Mouse (Mus musculus): ENCODE measurements around the gene Cd63. TPM values are rescaled to one million over a fixed set of nuclear protein-coding genes. Genes with fewer than 3 reads are reported as not detected.

Cd63 gene
- polyA plus RNA-seq, 1 experiment from 2014 or later: 216 TPM

- Histone ChIP-seq H3K36me3 (ENCODE audit: control insufficient read depth, insufficient read depth, low read length) (no peaks in the 10 kb centered on the region), H3K27ac (ENCODE audit: low read depth, low read length) (no peak overlapping the region), H3K9ac (ENCODE audit: low read depth, low read length) (no peak overlapping the region), H3K9me3 (ENCODE audit: control insufficient read depth, low read length) (no peaks in the 10 kb centered on the region), H3K4me2 (replicated peaks; ENCODE audit: low read depth, low read length) (no peak overlapping the region), H3K4me3 (ENCODE audit: low read depth, low read length) (no peak overlapping the region), H3K27me3 (ENCODE audit: control insufficient read depth, insufficient read depth, low read length) (no peaks in the 10 kb centered on the region), H3K4me1 (replicated peaks; ENCODE audit: control insufficient read depth, insufficient read depth, low read length) (peaks cover 2% of the 10 kb centered on the region; the same call in 1 of the 2 replicates)
- ATAC-seq (ENCODE audit: low FRiP score) (no peak), DNase-seq (ENCODE audit: low spot score) (no peak)
- WGBS: 85% methylated on average over 7 of the region's 7 CpGs
Observed at GRCm38 (mm10) chr10:128919966-128920365, 19.2 kb downstream of the Cd63 start.

GRCm38 (mm10) chr10:128920736-128921161 lies 20.0 kb downstream of the Cd63 start:
- no peaks in the 10 kb centered on the region for H3K27me3 ChIP-seq (ENCODE audit: control insufficient read depth, insufficient read depth, low read length)
- DNase-seq (ENCODE audit: low spot score) (no peak), ATAC-seq (ENCODE audit: low FRiP score) (no peak)
- H3K9me3 ChIP-seq (ENCODE audit: control insufficient read depth, low read length): no peaks in the 10 kb centered on the region
- H3K27ac ChIP-seq (ENCODE audit: low read depth, low read length): no peak overlapping the region
- no peak overlapping the region for H3K4me2 ChIP-seq (replicated peaks; ENCODE audit: low read depth, low read length)
- WGBS: 74% methylated on average over 3 of the region's 3 CpGs
- H3K36me3 ChIP-seq (ENCODE audit: control insufficient read depth, insufficient read depth, low read length): no peaks in the 10 kb centered on the region
- H3K9ac ChIP-seq (ENCODE audit: low read depth, low read length): no peak overlapping the region
- H3K4me3 ChIP-seq (ENCODE audit: low read depth, low read length): no peak overlapping the region
- peaks cover 2% of the 10 kb centered on the region; the same call in 1 of the 2 replicates for H3K4me1 ChIP-seq (replicated peaks; ENCODE audit: control insufficient read depth, insufficient read depth, low read length)

- no peak overlapping the region for H3K4me3 ChIP-seq (ENCODE audit: low read depth, low read length)
- no peaks in the 10 kb centered on the region for H3K9me3 ChIP-seq (ENCODE audit: control insufficient read depth, low read length)
- 59% methylated on average over 1 of the region's 1 CpGs for WGBS
- H3K36me3 ChIP-seq (ENCODE audit: control insufficient read depth, insufficient read depth, low read length): no peaks in the 10 kb centered on the region
- H3K4me1 ChIP-seq (replicated peaks; ENCODE audit: control insufficient read depth, insufficient read depth, low read length): peaks cover 2% of the 10 kb centered on the region; the same call in 1 of the 2 replicates
- no peak overlapping the region for H3K27ac ChIP-seq (ENCODE audit: low read depth, low read length)
- H3K4me2 ChIP-seq (replicated peaks; ENCODE audit: low read depth, low read length): no peak overlapping the region; the same call in 1 of the 2 replicates
- DNase-seq (ENCODE audit: low spot score) (no peak), ATAC-seq (ENCODE audit: low FRiP score) (no peak)
- no peak overlapping the region for H3K9ac ChIP-seq (ENCODE audit: low read depth, low read length)
- H3K27me3 ChIP-seq (ENCODE audit: control insufficient read depth, insufficient read depth, low read length): no peaks in the 10 kb centered on the region
Observed at GRCm38 (mm10) chr10:128921251-128921650, 20.5 kb downstream of the Cd63 start.

- ATAC-seq (ENCODE audit: low FRiP score) (peak; percentile 2; the same call in 1 of the 2 replicates), DNase-seq (ENCODE audit: low spot score) (no peak)
- WGBS: 74% methylated on average over 16 of the region's 16 CpGs
- Histone ChIP-seq H3K27me3 (ENCODE audit: control insufficient read depth, insufficient read depth, low read length) (no peaks in the 10 kb centered on the region), H3K4me2 (replicated peaks; ENCODE audit: low read depth, low read length) (peak overlapping the region; percentile 69), H3K36me3 (ENCODE audit: control insufficient read depth, insufficient read depth, low read length) (no peaks in the 10 kb centered on the region), H3K4me1 (replicated peaks; ENCODE audit: control insufficient read depth, insufficient read depth, low read length) (peaks cover 2% of the 10 kb centered on the region; the same call in 1 of the 2 replicates), H3K4me3 (ENCODE audit: low read depth, low read length) (peak overlapping the region; percentile 83), H3K27ac (ENCODE audit: low read depth, low read length) (no peak overlapping the region), H3K9ac (ENCODE audit: low read depth, low read length) (peak overlapping the region; percentile 87), H3K9me3 (ENCODE audit: control insufficient read depth, low read length) (no peaks in the 10 kb centered on the region)
Observed at GRCm38 (mm10) chr10:128921883-128922821, 21.4 kb downstream of the Cd63 start.

GRCm38 (mm10) chr10:128922822-128923012 lies 21.9 kb downstream of the Cd63 start, which contains the start of gene Rdh5:
Gene Rdh5, minus strand, starts transcription at chr10:128922888.
- Histone ChIP-seq H3K4me2 (replicated peaks; ENCODE audit: low read depth, low read length) (peak within 1 kb of the TSS; percentile 69), H3K36me3 (ENCODE audit: control insufficient read depth, insufficient read depth, low read length) (no peaks in the 10 kb centered on the region), H3K4me3 (ENCODE audit: low read depth, low read length) (peak within 1 kb of the TSS; percentile 83), H3K27me3 (ENCODE audit: control insufficient read depth, insufficient read depth, low read length) (no peaks in the 10 kb centered on the region), H3K9ac (ENCODE audit: low read depth, low read length) (peak within 1 kb of the TSS; percentile 87), H3K4me1 (replicated peaks; ENCODE audit: control insufficient read depth, insufficient read depth, low read length) (peaks cover 2% of the 10 kb centered on the region; the same call in 1 of the 2 replicates), H3K9me3 (ENCODE audit: control insufficient read depth, low read length) (no peaks in the 10 kb centered on the region), H3K27ac (ENCODE audit: low read depth, low read length) (peak within 1 kb of the TSS; percentile 82)
- 5% methylated on average over 1 of the region's 1 CpGs for WGBS
- no peak for ATAC-seq (ENCODE audit: low FRiP score)
- DNase-seq (ENCODE audit: low spot score): no peak

GRCm38 (mm10) chr10:128923013-128923691 lies 22.4 kb downstream of the Cd63 start:
- Histone ChIP-seq H3K9ac (ENCODE audit: low read depth, low read length) (peak overlapping the region; percentile 87), H3K27me3 (ENCODE audit: control insufficient read depth, insufficient read depth, low read length) (no peaks in the 10 kb centered on the region), H3K4me2 (replicated peaks; ENCODE audit: low read depth, low read length) (peak overlapping the region; percentile 69), H3K4me1 (replicated peaks; ENCODE audit: control insufficient read depth, insufficient read depth, low read length) (peaks cover 2% of the 10 kb centered on the region; the same call in 1 of the 2 replicates), H3K4me3 (ENCODE audit: low read depth, low read length) (peak overlapping the region; percentile 83), H3K36me3 (ENCODE audit: control insufficient read depth, insufficient read depth, low read length) (no peaks in the 10 kb centered on the region), H3K27ac (ENCODE audit: low read depth, low read length) (peak overlapping the region; percentile 82), H3K9me3 (ENCODE audit: control insufficient read depth, low read length) (no peaks in the 10 kb centered on the region)
- ATAC-seq (ENCODE audit: low FRiP score) (peak; percentile 95), DNase-seq (ENCODE audit: low spot score) (peak; percentile 92)
- WGBS: under 1% methylated on average over 39 of the region's 42 CpGs

GRCm38 (mm10) chr10:128923935-128924334 lies 23.1 kb downstream of the Cd63 start, which contains the start of gene Bloc1s1:
Gene Bloc1s1, minus strand, starts transcription at chr10:128924035.
- no peaks in the 10 kb centered on the region for H3K27me3 ChIP-seq (ENCODE audit: control insufficient read depth, insufficient read depth, low read length)
- no peaks in the 10 kb centered on the region for H3K9me3 ChIP-seq (ENCODE audit: control insufficient read depth, low read length)
- H3K4me3 ChIP-seq (ENCODE audit: low read depth, low read length): peak within 1 kb of the TSS; percentile 83
- H3K36me3 ChIP-seq (ENCODE audit: control insufficient read depth, insufficient read depth, low read length): no peaks in the 10 kb centered on the region
- peak within 1 kb of the TSS; percentile 69 for H3K4me2 ChIP-seq (replicated peaks; ENCODE audit: low read depth, low read length)
- H3K27ac ChIP-seq (ENCODE audit: low read depth, low read length): peak within 1 kb of the TSS; percentile 82
- peak within 1 kb of the TSS; percentile 87 for H3K9ac ChIP-seq (ENCODE audit: low read depth, low read length)
- H3K4me1 ChIP-seq (replicated peaks; ENCODE audit: control insufficient read depth, insufficient read depth, low read length): peaks cover 2% of the 10 kb centered on the region; the same call in 1 of the 2 replicates
- 72% methylated on average over 9 of the region's 9 CpGs for WGBS
- ATAC-seq (ENCODE audit: low FRiP score) (peak; percentile 1; the same call in 1 of the 2 replicates), DNase-seq (ENCODE audit: low spot score) (no peak)

- no peak overlapping the region for H3K4me3 ChIP-seq (ENCODE audit: low read depth, low read length)
- H3K9me3 ChIP-seq (ENCODE audit: control insufficient read depth, low read length): no peaks in the 10 kb centered on the region
- no peaks in the 10 kb centered on the region for H3K36me3 ChIP-seq (ENCODE audit: control insufficient read depth, insufficient read depth, low read length)
- no peak overlapping the region for H3K9ac ChIP-seq (ENCODE audit: low read depth, low read length)
- H3K27me3 ChIP-seq (ENCODE audit: control insufficient read depth, insufficient read depth, low read length): peaks cover 13% of the 10 kb centered on the region; the same call in 1 of the 2 replicates
- H3K4me2 ChIP-seq (replicated peaks; ENCODE audit: low read depth, low read length): no peak overlapping the region
- H3K27ac ChIP-seq (ENCODE audit: low read depth, low read length): no peak overlapping the region
- WGBS: 32% methylated on average over 4 of the region's 4 CpGs
- H3K4me1 ChIP-seq (replicated peaks; ENCODE audit: control insufficient read depth, insufficient read depth, low read length): no peaks in the 10 kb centered on the region; the same call in 1 of the 2 replicates
- DNase-seq (ENCODE audit: low spot score) (no peak), ATAC-seq (ENCODE audit: low FRiP score) (no peak)
Observed at GRCm38 (mm10) chr10:128928356-128928755, 27.6 kb downstream of the Cd63 start.
